ENCODE assay signal across 8 mouse cellular contexts in genomic region chr14:31215157-31216002, GRCm38 (mm10). TPM values are rescaled to one million over a fixed set of nuclear protein-coding genes. Genes with fewer than 3 reads are reported as not detected.
DNase-seq lines count a peak whose midpoint lies in the region; ATAC-seq lines count a peak whose summit lies in the region.

No protein-coding gene starts in this region.

- WGBS in forebrain, embryonic 11.5 days, result 34% methylated on average over 15 of the region's 15 CpGs
- 30% methylated on average over 15 of the region's 15 CpGs for WGBS in hindbrain, embryonic 11.5 days

- peak; percentile 62 to 90 for DNase-seq in adrenal gland, adult (ENCODE audit: inconsistent age in 2 of 2, low spot score in 1 of 2)
- no peak for DNase-seq in adrenal gland, postnatal 4 days (ENCODE audit: low spot score in 2 of 2)
- DNase-seq in c-Kit-positive CD71-positive TER-119-positive erythroid progenitor cells, embryonic 14.5 days (ENCODE audit: low spot score), result peak; percentile 59
- DNase-seq in forebrain, embryonic 11.5 days (ENCODE audit: low spot score), result peak; percentile 78
- peak; percentile 77 for DNase-seq in hindbrain, embryonic 11.5 days (ENCODE audit: low spot score)
- DNase-seq in layer of hippocampus, postnatal 25 days (ENCODE audit: extremely low spot score in 1 of 2, low spot score in 1 of 2), result peak; percentile 31 to 60
- peak; percentile 45 for DNase-seq in right cerebral cortex, postnatal 4 days

- H3K27ac ChIP-seq in forebrain, embryonic 11.5 days (ENCODE audit: low read depth, low read length), result no peak overlapping the region
- no peak overlapping the region for H3K27ac ChIP-seq in hindbrain, embryonic 11.5 days (ENCODE audit: low read depth, low read length)

- H3K9me3 ChIP-seq in forebrain, embryonic 11.5 days (ENCODE audit: control insufficient read depth, low read length), result no peaks in the 10 kb centered on the region
- H3K9me3 ChIP-seq in hindbrain, embryonic 11.5 days (ENCODE audit: control insufficient read depth, low read length), result no peaks in the 10 kb centered on the region
- no peaks in the 10 kb centered on the region for H3K9me3 ChIP-seq in megakaryocyte, embryonic 14.5 days

- peak overlapping the region; percentile 8; the same call in 1 of the 2 replicates for H3K9ac ChIP-seq in forebrain, embryonic 11.5 days (ENCODE audit: low read length)
- H3K9ac ChIP-seq in hindbrain, embryonic 11.5 days (ENCODE audit: low read depth, low read length), result no peak overlapping the region

- H3K4me3 ChIP-seq in forebrain, embryonic 11.5 days (ENCODE audit: low read depth, low read length), result no peak overlapping the region
- H3K4me3 ChIP-seq in hindbrain, embryonic 11.5 days (ENCODE audit: low read depth, low read length), result no peak overlapping the region
- H3K4me3 ChIP-seq in megakaryocyte, embryonic 14.5 days (replicated peaks), result peak overlapping the region; percentile 24

- no peaks in the 10 kb centered on the region for H3K36me3 ChIP-seq in forebrain, embryonic 11.5 days (ENCODE audit: control insufficient read depth, insufficient read depth, low read length)
- no peaks in the 10 kb centered on the region for H3K36me3 ChIP-seq in hindbrain, embryonic 11.5 days (ENCODE audit: control insufficient read depth, insufficient read depth, low read length)
- H3K36me3 ChIP-seq in megakaryocyte, embryonic 14.5 days (replicated peaks; ENCODE audit: low read length), result peaks cover 5% of the 10 kb centered on the region

- 0 out of 2 replicates have a peak, but pooled peaks cover 2% of the 10 kb centered on the region for H3K4me1 ChIP-seq in forebrain, embryonic 11.5 days (replicated peaks; ENCODE audit: control insufficient read depth, insufficient read depth, low read length)
- peaks cover 6% of the 10 kb centered on the region; the same call in 1 of the 2 replicates for H3K4me1 ChIP-seq in hindbrain, embryonic 11.5 days (replicated peaks; ENCODE audit: control insufficient read depth, insufficient read depth, low read length)
- peaks cover 50% of the 10 kb centered on the region for H3K4me1 ChIP-seq in megakaryocyte, embryonic 14.5 days

- H3K4me2 ChIP-seq in forebrain, embryonic 11.5 days (ENCODE audit: low read depth, low read length, severe bottlenecking), result no peak overlapping the region
- H3K4me2 ChIP-seq in hindbrain, embryonic 11.5 days (replicated peaks; ENCODE audit: low read depth, low read length), result no peak overlapping the region

- ATAC-seq in forebrain, embryonic 11.5 days (replicated peaks; ENCODE audit: low FRiP score), result peak; percentile 61
- peak; percentile 55 for ATAC-seq in hindbrain, embryonic 11.5 days (ENCODE audit: low FRiP score)

- H3K27me3 ChIP-seq in forebrain, embryonic 11.5 days (ENCODE audit: control insufficient read depth, insufficient read depth, low read length), result no peaks in the 10 kb centered on the region
- no peaks in the 10 kb centered on the region for H3K27me3 ChIP-seq in hindbrain, embryonic 11.5 days (ENCODE audit: control insufficient read depth, insufficient read depth, low read length)
- H3K27me3 ChIP-seq in megakaryocyte, embryonic 14.5 days (replicated peaks), result peaks cover 52% of the 10 kb centered on the region

RNA-seq across cellular contexts. Expression of gene Nisch, which starts 1.4 kb away (rescaled TPM):
- total RNA-seq in adrenal gland, postnatal 4 days (2021), result 100 to 1,000 TPM; 496 to 522 TPM
- polyA plus RNA-seq in forebrain, embryonic 11.5 days (2014; fragmentation: Nextera tagmentation; extraction: Ambion mirVana), result 399 and 407 TPM in 2 replicates
- polyA plus RNA-seq in hindbrain, embryonic 11.5 days (2014; fragmentation: Nextera tagmentation; extraction: Ambion mirVana), result 251 and 305 TPM in 2 replicates
- total RNA-seq in layer of hippocampus, postnatal 25 days (2021), result 100 to 1,000 TPM; 431 to 467 TPM
- polyA plus RNA-seq in megakaryocyte, embryonic 14.5 days (2012; ENCODE audit: insufficient read depth, low replicate concordance), result 148 and 152 TPM in 2 replicates

RNA-seq across cellular contexts. Expression of gene Sema3g, which starts 2.3 kb away (rescaled TPM):
- total RNA-seq in adrenal gland, postnatal 4 days (2021), result 10 to 100 TPM; 12.6 to 20.0 TPM
- polyA plus RNA-seq in forebrain, embryonic 11.5 days (2014; fragmentation: Nextera tagmentation; extraction: Ambion mirVana), result 0.13 and 0.16 TPM in 2 replicates
- 0.42 and 0.51 TPM in 2 replicates for polyA plus RNA-seq in hindbrain, embryonic 11.5 days (2014; fragmentation: Nextera tagmentation; extraction: Ambion mirVana)
- total RNA-seq in layer of hippocampus, postnatal 25 days (2021), result 1 to 10 TPM; 4.4 to 5.0 TPM
- polyA plus RNA-seq in megakaryocyte, embryonic 14.5 days (2012; ENCODE audit: insufficient read depth, low replicate concordance), result not detected in 2 replicates

RNA-seq across cellular contexts. Expression of gene Tnnc1, which starts 7.3 kb away (rescaled TPM):
- 10 to 100 TPM in 1 of 2 experiments, 1 to 10 TPM in 1; 5.0 to 13.9 TPM for total RNA-seq in adrenal gland, postnatal 4 days (2021)
- 0.59 and 0.83 TPM in 2 replicates for polyA plus RNA-seq in forebrain, embryonic 11.5 days (2014; fragmentation: Nextera tagmentation; extraction: Ambion mirVana)
- 8.9 and 17.2 TPM in 2 replicates for polyA plus RNA-seq in hindbrain, embryonic 11.5 days (2014; fragmentation: Nextera tagmentation; extraction: Ambion mirVana)
- total RNA-seq in layer of hippocampus, postnatal 25 days (2021), result 1 to 10 TPM; 2.2 to 3.1 TPM
- 0.23 TPM in 1 of 2 replicates, not detected in the other for polyA plus RNA-seq in megakaryocyte, embryonic 14.5 days (2012; ENCODE audit: insufficient read depth, low replicate concordance)

RNA-seq across cellular contexts. Expression of gene Phf7, which starts 35.7 kb away (rescaled TPM):
- 10 to 100 TPM; 12.4 to 12.6 TPM for total RNA-seq in adrenal gland, postnatal 4 days (2021)
- polyA plus RNA-seq in forebrain, embryonic 11.5 days (2014; fragmentation: Nextera tagmentation; extraction: Ambion mirVana), result 14.3 and 14.4 TPM in 2 replicates
- polyA plus RNA-seq in hindbrain, embryonic 11.5 days (2014; fragmentation: Nextera tagmentation; extraction: Ambion mirVana), result 13.9 and 14.0 TPM in 2 replicates
- total RNA-seq in layer of hippocampus, postnatal 25 days (2021), result 1 to 10 TPM; 3.6 to 4.1 TPM
- polyA plus RNA-seq in megakaryocyte, embryonic 14.5 days (2012; ENCODE audit: insufficient read depth, low replicate concordance), result 0.93 and 1.7 TPM in 2 replicates

RNA-seq across cellular contexts. Expression of gene Bap1, which starts 35.9 kb away (rescaled TPM):
- total RNA-seq in adrenal gland, postnatal 4 days (2021), result 10 to 100 TPM; 82.9 to 83.7 TPM
- polyA plus RNA-seq in forebrain, embryonic 11.5 days (2014; fragmentation: Nextera tagmentation; extraction: Ambion mirVana), result 121 and 137 TPM in 2 replicates
- 78.7 and 93.1 TPM in 2 replicates for polyA plus RNA-seq in hindbrain, embryonic 11.5 days (2014; fragmentation: Nextera tagmentation; extraction: Ambion mirVana)
- 100 to 1,000 TPM; 127 to 131 TPM for total RNA-seq in layer of hippocampus, postnatal 25 days (2021)
- polyA plus RNA-seq in megakaryocyte, embryonic 14.5 days (2012; ENCODE audit: insufficient read depth, low replicate concordance), result 52.1 and 63.2 TPM in 2 replicates

Comparison
In these comparisons a context has a peak if more than half of its experiments do, and no peak if none do; other contexts are left out.
1. DNase-seq: peak in adrenal gland, adult (2 of 2), c-Kit-positive CD71-positive TER-119-positive erythroid progenitor cells, embryonic 14.5 days (single experiment), forebrain, embryonic 11.5 days (single experiment), hindbrain, embryonic 11.5 days (single experiment), layer of hippocampus, postnatal 25 days (2 of 2) and right cerebral cortex, postnatal 4 days (single experiment); none in adrenal gland, postnatal 4 days (0 of 2).